Mouse (Mus musculus) embryonic fibroblast, embryonic 13.5 days (primary cell): ENCODE data around the gene Dip2b.

Experiments used
- CTCF ChIP-seq: IDR thresholded peaks from 2 replicates; pipeline ENCODE4 v1.5.1; 2011; ENCODE audit warnings: mild to moderate bottlenecking, control low read depth, low read length, moderate library complexity, borderline replicate concordance; ENCODE audit not compliant: insufficient read depth
- POLR2A ChIP-seq: IDR thresholded peaks from 2 replicates; pipeline ENCODE4 v1.6.1; 2011; ENCODE audit warnings: low read depth, mild to moderate bottlenecking, control low read depth, low read length, moderate library complexity

DNA sequence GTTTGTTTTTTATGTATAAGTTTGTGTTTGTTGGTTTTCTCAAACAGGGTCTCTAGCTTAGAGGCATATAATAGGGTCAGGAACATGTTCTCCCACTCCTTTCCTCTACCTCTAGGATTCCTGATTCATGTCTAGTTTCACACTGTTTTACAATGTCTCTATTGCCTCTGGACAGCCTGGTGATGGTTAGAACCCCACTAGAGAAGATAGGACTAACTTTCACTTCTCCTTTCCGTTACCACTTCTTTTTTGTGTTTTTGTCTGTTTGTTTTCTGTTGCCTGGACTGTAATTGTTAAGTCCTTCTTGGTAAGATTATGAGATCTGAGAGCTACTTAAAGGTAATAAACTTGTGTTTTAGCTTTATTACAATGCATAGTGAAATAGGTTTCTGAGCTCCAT, 39.1 kb upstream of the Dip2b start:
- TF ChIP-seq CTCF, result no peak
- no peak for TF ChIP-seq POLR2A
